Mouse (Mus musculus): Measurements from ENCODE around the gene Dhrs3. TPM values are rescaled to one million over a fixed set of nuclear protein-coding genes. Genes with fewer than 3 reads are reported as not detected.
A peak's percentile ranks its signal among the peaks of the same experiment; 100 is the strongest.

Dhrs3 gene
- polyA plus RNA-seq, 1 experiment from 2014 or later = 93.0 TPM

DNA sequence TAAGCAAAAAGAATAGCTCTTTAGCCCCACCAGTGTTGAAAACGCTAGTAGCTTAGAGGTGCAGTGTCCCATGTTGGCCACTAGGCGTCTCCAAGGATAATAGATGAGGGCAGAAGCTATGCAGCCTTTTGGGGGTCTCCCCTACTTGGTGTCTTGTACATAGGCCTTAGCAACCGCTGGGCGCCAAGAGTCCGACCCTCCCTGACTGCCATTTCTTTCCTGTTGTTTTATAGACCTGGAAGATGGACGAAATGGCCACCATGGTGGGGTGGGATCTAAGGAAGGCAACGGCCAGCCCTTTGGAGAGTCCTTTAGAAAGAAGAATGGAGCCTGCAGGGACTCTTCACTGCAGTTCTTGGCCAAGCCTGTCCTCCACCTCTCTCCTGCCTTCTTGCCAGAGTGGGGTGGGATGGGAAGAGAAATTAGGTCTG lies 1.9 kb upstream of the Dhrs3 start:
- peak; percentile 97 for TF ChIP-seq CTCF (IDR thresholded peaks at IDR 0.05; ENCODE audit: low read depth)
- H3K9ac ChIP-seq (ENCODE audit: low read depth, low read length) = no peak overlapping the region
- H3K27ac ChIP-seq (ENCODE audit: low read depth, low read length) = no peak overlapping the region
- no peaks in the 10 kb centered on the region for H3K27me3 ChIP-seq (replicated peaks; ENCODE audit: control insufficient read depth, insufficient read depth, low read length)
- 13% methylated on average over 7 of the region's 7 CpGs for WGBS
- no peaks in the 10 kb centered on the region for H3K36me3 ChIP-seq (ENCODE audit: control insufficient read depth, insufficient read depth)
- peaks cover 3% of the 10 kb centered on the region; the same call in 1 of the 2 replicates for H3K4me1 ChIP-seq (replicated peaks; ENCODE audit: control insufficient read depth, insufficient read depth, low read length)
- peak overlapping the region; percentile 84 for H3K4me2 ChIP-seq (replicated peaks; ENCODE audit: low read depth)
- no peaks in the 10 kb centered on the region for H3K9me3 ChIP-seq (ENCODE audit: control insufficient read depth)
- no peak overlapping the region for H3K4me3 ChIP-seq (ENCODE audit: low read depth, low read length)
- ATAC-seq = no peak

DNA sequence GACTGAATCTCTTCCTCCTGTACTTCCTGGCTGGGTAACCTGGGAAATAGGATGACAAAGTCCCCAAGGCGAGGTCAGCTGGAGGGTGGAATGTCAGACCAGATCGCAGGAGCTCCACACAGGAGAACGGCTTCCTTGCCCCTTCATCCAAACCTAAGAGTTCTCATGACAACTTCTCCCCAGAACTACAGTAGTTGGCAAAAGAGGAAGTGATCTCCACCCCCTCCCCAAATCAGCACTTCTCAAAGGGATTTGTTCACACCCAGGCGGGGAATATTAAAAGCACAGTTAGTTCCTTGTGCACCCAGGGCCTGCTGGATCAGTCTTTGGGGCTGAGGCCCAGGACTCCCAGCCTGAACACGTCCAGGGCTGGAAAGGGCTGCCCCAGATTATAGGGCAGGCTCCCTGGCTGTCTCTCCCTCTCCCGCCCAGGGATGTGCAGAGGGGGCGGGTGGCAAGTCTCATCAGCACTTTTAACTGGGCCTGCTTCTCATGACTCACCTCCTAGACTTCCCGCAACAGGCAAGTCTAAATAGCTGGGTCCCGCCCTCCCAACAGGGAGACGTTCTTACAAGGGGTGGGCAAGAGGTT lies 1.4 kb upstream of the Dhrs3 start:
- no peak for TF ChIP-seq CTCF (IDR thresholded peaks at IDR 0.05; ENCODE audit: low read depth)
- peak overlapping the region; percentile 84 for H3K4me2 ChIP-seq (replicated peaks; ENCODE audit: low read depth)
- peaks cover 3% of the 10 kb centered on the region; the same call in 1 of the 2 replicates for H3K4me1 ChIP-seq (replicated peaks; ENCODE audit: control insufficient read depth, insufficient read depth, low read length)
- 0 out of 2 replicates have a peak, but pooled peaks have one; percentile 3 for ATAC-seq
- no peaks in the 10 kb centered on the region for H3K9me3 ChIP-seq (ENCODE audit: control insufficient read depth)
- no peaks in the 10 kb centered on the region for H3K36me3 ChIP-seq (ENCODE audit: control insufficient read depth, insufficient read depth)
- no peak overlapping the region for H3K4me3 ChIP-seq (ENCODE audit: low read depth, low read length)
- no peak overlapping the region for H3K9ac ChIP-seq (ENCODE audit: low read depth, low read length)
- WGBS = 30% methylated on average over 10 of the region's 10 CpGs
- peak overlapping the region; percentile 92 for H3K27ac ChIP-seq (ENCODE audit: low read depth, low read length)
- H3K27me3 ChIP-seq (replicated peaks; ENCODE audit: control insufficient read depth, insufficient read depth, low read length) = no peaks in the 10 kb centered on the region

DNA sequence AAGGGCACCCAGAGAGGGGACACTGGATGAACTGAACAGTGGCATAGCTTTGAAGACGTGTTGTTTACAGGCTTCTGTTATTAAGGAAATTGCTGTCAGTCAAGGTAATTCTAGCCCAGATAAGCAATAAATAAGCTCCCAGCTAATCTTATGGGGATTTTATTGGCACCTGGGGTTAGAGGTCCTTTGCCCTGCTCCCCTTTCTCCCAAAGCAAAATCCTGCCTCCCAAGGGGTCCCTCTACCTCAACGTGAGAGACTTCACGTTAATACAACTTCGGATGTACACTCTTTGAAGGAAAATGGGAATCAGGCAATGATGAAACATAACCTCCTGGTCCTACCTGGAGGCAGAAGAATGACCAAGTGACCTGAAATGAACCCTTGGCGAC lies 889 bp upstream of the Dhrs3 start:
- Histone ChIP-seq H3K9ac (ENCODE audit: low read depth, low read length) (peak overlapping the region; percentile 81; the same call in 1 of the 2 replicates), H3K4me1 (replicated peaks; ENCODE audit: control insufficient read depth, insufficient read depth, low read length) (peaks cover 3% of the 10 kb centered on the region; the same call in 1 of the 2 replicates), H3K27me3 (replicated peaks; ENCODE audit: control insufficient read depth, insufficient read depth, low read length) (no peaks in the 10 kb centered on the region), H3K9me3 (ENCODE audit: control insufficient read depth) (no peaks in the 10 kb centered on the region), H3K4me2 (replicated peaks; ENCODE audit: low read depth) (peak overlapping the region; percentile 84), H3K27ac (ENCODE audit: low read depth, low read length) (peak overlapping the region; percentile 92), H3K4me3 (ENCODE audit: low read depth, low read length) (peak overlapping the region; percentile 79), H3K36me3 (ENCODE audit: control insufficient read depth, insufficient read depth) (no peaks in the 10 kb centered on the region)
- 19% methylated on average over 5 of the region's 5 CpGs for WGBS
- 0 out of 2 replicates have a peak, but pooled peaks have one; percentile 0 for ATAC-seq
- no peak for TF ChIP-seq CTCF (IDR thresholded peaks at IDR 0.05; ENCODE audit: low read depth)

DNA sequence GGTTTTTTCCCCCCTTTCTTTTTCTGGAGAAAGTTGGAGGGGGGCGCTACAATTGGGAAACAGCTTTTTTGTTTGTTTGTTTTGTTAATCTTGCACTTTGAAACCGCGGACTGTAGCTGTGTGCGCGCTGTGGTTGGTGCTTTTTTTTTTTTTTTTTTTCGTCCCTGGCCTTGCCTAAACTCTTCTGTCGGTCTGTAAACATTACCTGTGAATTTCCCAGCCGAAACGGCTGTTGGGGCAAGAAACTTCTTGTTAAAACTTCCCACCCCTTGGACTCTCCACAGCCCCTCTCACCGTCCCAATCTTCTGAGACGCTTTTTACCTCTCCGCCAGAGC lies 278 bp downstream of the Dhrs3 start:
- TF ChIP-seq CTCF (IDR thresholded peaks at IDR 0.05; ENCODE audit: low read depth) = no peak
- H3K27ac ChIP-seq (ENCODE audit: low read depth, low read length) = peak overlapping the region; percentile 92
- WGBS = under 1% methylated on average over 12 of the region's 12 CpGs

DNA sequence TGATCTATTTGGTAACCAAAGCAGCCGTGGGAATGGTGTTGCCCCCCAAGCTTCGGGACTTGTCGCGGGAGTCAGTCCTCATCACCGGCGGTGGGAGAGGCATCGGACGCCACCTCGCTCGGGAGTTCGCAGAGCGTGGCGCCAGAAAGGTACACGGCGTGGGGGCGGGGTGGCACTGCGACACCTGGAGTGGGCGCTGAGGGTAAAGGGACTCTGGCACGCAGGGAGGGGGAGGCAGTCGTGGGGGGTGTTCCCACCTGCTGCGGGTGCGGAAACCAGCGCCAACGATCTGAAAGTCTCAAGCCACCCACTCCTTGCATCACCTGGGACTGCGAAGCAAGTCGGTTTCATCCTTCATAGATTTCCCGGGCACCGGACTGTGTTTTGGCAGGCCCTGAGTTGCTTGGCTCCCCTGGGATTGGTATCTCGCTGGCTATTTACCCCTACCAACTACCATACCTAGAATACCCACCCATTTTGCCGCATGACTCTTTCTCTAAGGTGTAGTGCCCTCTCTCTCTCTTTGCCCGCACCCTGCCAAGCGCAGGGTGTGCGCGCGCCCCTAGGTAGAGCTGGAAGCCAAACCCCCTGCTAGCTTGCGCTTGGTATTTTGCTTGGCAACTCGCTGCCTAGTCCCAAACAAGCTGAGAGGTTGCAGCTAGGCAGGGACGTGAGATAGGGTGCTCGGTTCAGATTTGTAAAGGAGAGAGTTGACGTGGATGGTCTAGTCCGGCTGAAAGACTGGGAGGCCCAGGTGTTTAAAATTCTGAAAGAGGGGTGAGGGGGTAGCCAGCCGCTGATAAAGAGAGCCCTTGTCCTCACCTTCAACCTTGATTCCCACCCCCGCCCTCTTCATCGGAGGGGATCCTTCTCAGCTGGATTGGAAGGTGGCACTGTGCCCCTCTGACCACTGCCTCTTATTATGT lies 1.2 kb downstream of the Dhrs3 start:
- peak; percentile 5; the same call in 1 of the 2 replicates for TF ChIP-seq CTCF (IDR thresholded peaks at IDR 0.05; ENCODE audit: low read depth)
- H3K4me2 ChIP-seq (replicated peaks; ENCODE audit: low read depth) = peak overlapping the region; percentile 84
- H3K27ac ChIP-seq (ENCODE audit: low read depth, low read length) = peak overlapping the region; percentile 92
- H3K4me3 ChIP-seq (ENCODE audit: low read depth, low read length) = peak overlapping the region; percentile 79
- H3K27me3 ChIP-seq (replicated peaks; ENCODE audit: control insufficient read depth, insufficient read depth, low read length) = no peaks in the 10 kb centered on the region
- no peak for ATAC-seq
- H3K36me3 ChIP-seq (ENCODE audit: control insufficient read depth, insufficient read depth) = no peaks in the 10 kb centered on the region; the same call in 1 of the 2 replicates
- H3K4me1 ChIP-seq (replicated peaks; ENCODE audit: control insufficient read depth, insufficient read depth, low read length) = peaks cover 11% of the 10 kb centered on the region; the same call in 1 of the 2 replicates
- WGBS = 1% methylated on average over 44 of the region's 44 CpGs
- H3K9me3 ChIP-seq (ENCODE audit: control insufficient read depth) = no peaks in the 10 kb centered on the region
- H3K9ac ChIP-seq (ENCODE audit: low read depth, low read length) = peak overlapping the region; percentile 81

More for the DNA sequence above, 278 bp downstream of the Dhrs3 start:
- no peak for ATAC-seq
- H3K9ac ChIP-seq (ENCODE audit: low read depth, low read length) = peak overlapping the region; percentile 81
- H3K27me3 ChIP-seq (replicated peaks; ENCODE audit: control insufficient read depth, insufficient read depth, low read length) = no peaks in the 10 kb centered on the region
- no peaks in the 10 kb centered on the region for H3K36me3 ChIP-seq (ENCODE audit: control insufficient read depth, insufficient read depth)
- H3K4me1 ChIP-seq (replicated peaks; ENCODE audit: control insufficient read depth, insufficient read depth, low read length) = peaks cover 11% of the 10 kb centered on the region; the same call in 1 of the 2 replicates
- peak overlapping the region; percentile 79 for H3K4me3 ChIP-seq (ENCODE audit: low read depth, low read length)
- H3K9me3 ChIP-seq (ENCODE audit: control insufficient read depth) = no peaks in the 10 kb centered on the region
- peak overlapping the region; percentile 84 for H3K4me2 ChIP-seq (replicated peaks; ENCODE audit: low read depth)

Data from intestine, postnatal 0 days (tissue).